Mouse (Mus musculus) cerebellum, adult 18-20 months (tissue): Measurements from ENCODE around the gene Necab3.

ENCODE experiments used
- DNase-seq, 2 experiments: peaks; one replicate each; pipeline ENCODE4 v3.0.0; 2021

Necab3 gene

GRCm38 (mm10) chr2:154571976-154572375 is 13.3 kb upstream of the Necab3 start:
- no peak for DNase-seq

- DNase-seq = no peak
These were observed 12.6 kb upstream of the Necab3 start for GRCm38 (mm10) chr2:154571266-154571665.

GRCm38 (mm10) chr2:154570666-154571065 is 12.0 kb upstream of the Necab3 start:
- DNase-seq = no peak

GRCm38 (mm10) chr2:154569836-154570286 is 11.2 kb upstream of the Necab3 start, which contains the start of gene E2f1:
Gene E2f1 (minus strand): TSS chr2:154569892.
- peak; percentile 93 to 96 for DNase-seq

GRCm38 (mm10) chr2:154569071-154569748 is 10.5 kb upstream of the Necab3 start:
- peak in 1 of 2 experiments; percentile 39 for DNase-seq

GRCm38 (mm10) chr2:154568329-154569070 is 9.8 kb upstream of the Necab3 start:
- no peak for DNase-seq

- DNase-seq = no peak
These were observed 9.1 kb upstream of the Necab3 start for GRCm38 (mm10) chr2:154567766-154568165.

- DNase-seq = no peak
These were observed 8.0 kb upstream of the Necab3 start for GRCm38 (mm10) chr2:154566641-154567040.

- DNase-seq = peak; percentile 83 to 90
These were observed 6.9 kb upstream of the Necab3 start for GRCm38 (mm10) chr2:154565562-154565961.

GRCm38 (mm10) chr2:154563612-154564170 is 5.0 kb upstream of the Necab3 start:
- no peak for DNase-seq

- no peak for DNase-seq
These were observed 1.4 kb downstream of the Necab3 start for GRCm38 (mm10) chr2:154557184-154557832.

GRCm38 (mm10) chr2:154555235-154555634 is 3.5 kb downstream of the Necab3 start:
- no peak for DNase-seq

- peak; percentile 83 to 85 for DNase-seq
These were observed 6.2 kb downstream of the Necab3 start for GRCm38 (mm10) chr2:154552424-154552907.

- peak in 1 of 2 experiments; percentile 53 for DNase-seq
These were observed 6.8 kb downstream of the Necab3 start for GRCm38 (mm10) chr2:154551927-154552326.

GRCm38 (mm10) chr2:154551476-154551875 is 7.2 kb downstream of the Necab3 start, which contains the start of gene Actl10:
Gene Actl10 (plus strand): TSS chr2:154551776.
- DNase-seq = peak in 1 of 2 experiments; percentile 13

GRCm38 (mm10) chr2:154550937-154551336 is 7.8 kb downstream of the Necab3 start:
- DNase-seq = no peak

- no peak for DNase-seq
These were observed 8.9 kb downstream of the Necab3 start for GRCm38 (mm10) chr2:154549886-154550189.

- no peak for DNase-seq
These were observed 9.4 kb downstream of the Necab3 start for GRCm38 (mm10) chr2:154549127-154549885.

- no peak for DNase-seq
These were observed 10.0 kb downstream of the Necab3 start for GRCm38 (mm10) chr2:154548688-154549087.

GRCm38 (mm10) chr2:154546711-154547110 is 12.0 kb downstream of the Necab3 start, which contains the start of gene 1700003F12Rik:
Gene 1700003F12Rik (plus strand): TSS chr2:154547085.
- peak in 1 of 2 experiments; percentile 15 for DNase-seq

- DNase-seq = peak; percentile 95 to 96
These were observed 14.9 kb downstream of the Necab3 start for GRCm38 (mm10) chr2:154543567-154544347.
